Mouse (Mus musculus): Measurements from ENCODE around the gene Ptpn22.

Gene Ptpn22

GRCm38 (mm10) chr3:103857977-103858563 is 1.5 kb upstream of the Ptpn22 start:
- no peak for DNase-seq

DNA sequence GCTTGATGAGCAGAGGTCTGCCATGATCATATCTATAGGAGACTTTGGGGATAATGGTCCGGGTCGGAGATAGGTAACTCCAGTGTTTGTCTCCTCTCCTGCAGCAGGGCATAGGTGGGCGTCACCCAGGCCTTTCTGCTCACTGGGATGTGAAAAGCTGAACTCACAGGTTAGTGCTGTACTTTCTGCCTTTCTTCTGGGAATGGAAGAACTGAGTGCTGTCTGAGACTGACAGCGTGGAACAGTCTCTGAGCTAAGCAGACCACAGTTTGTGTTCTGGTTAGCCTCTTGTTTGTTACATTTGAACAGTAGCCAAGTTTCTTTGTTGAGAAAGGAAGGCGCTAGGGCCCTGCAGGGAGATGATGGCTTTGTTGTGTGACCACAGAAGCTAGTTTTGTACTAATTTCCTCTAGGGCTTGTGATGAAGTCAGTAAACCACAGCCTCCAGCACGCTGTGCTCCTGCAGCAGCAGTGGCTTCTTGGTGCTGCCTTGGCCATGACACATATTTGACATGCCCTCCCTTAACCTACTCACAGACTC is 326 bp downstream of the Ptpn22 start:
- no peak for DNase-seq

DNA sequence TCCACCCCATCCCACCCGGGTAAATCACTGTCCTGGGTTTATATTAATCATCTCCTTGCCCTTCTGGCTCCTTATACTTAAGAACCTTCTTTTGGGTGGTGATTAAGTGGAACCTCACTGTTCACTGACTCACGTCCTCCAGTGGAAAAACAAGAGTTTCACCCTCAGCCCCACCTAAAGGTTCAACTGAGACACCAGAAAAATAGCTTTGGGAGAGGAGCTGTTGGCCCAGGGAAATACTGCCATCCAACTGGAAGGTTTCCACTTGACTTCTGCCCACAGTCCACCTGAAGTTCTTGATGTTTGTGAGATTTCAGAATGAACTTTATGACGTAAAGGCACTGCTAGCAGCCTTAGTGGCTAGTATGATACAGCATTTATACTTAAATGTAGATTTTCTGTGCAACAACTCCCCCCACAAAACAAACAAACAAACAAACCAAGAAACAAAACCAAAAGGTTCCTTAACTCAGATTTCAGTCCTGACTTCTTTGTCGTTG is 3.2 kb downstream of the Ptpn22 start:
- no peak for DNase-seq

DNA sequence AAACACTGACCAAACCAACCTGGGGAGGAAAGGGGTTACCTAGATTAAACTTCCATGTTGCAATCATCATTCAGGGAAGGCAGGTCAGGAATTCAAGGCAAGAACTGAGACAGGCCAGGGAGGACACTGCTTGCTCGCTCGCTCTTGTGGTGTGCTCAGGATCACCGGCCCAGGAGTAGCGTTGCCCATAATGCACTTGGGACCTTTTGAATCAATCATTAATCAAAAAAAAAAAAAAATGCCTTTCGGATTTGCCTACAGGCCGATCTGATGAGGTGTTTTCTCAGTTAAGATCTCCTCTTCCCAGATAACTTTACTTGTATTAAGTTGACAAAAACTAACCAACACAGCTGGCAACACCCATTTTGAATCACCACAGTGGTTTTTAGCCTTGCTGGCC is 4.6 kb downstream of the Ptpn22 start:
- DNase-seq, result no peak

DNA sequence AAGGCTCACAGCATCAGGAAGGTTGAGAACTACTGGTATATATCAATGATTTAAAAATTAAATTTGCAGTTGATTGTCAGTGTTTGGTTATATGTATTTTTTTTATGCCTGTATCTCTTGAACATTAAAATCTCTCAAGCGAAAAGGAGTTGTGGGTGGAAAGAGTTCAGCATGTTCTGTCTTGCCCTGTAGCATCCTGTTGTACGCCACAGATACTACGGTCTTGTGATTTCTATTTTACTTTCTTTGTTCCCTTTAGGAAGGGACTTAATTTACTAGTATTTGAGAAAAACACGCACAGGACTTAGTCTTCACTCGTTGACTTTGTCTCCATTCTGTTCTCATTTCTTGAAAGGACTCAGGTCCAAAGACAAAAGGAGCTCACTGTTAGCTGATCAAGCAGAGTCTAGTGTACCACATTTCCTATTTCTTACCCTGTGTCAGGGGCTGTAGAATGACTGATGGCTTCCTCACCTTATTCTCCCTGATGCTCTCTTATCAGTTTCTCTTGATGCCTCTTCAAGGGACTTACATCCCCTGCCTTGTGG is 7.9 kb downstream of the Ptpn22 start:
- DNase-seq, result no peak

GRCm38 (mm10) chr3:103868008-103868407 is 8.4 kb downstream of the Ptpn22 start:
- DNase-seq, result no peak

GRCm38 (mm10) chr3:103872663-103873098 is 13.1 kb downstream of the Ptpn22 start:
- DNase-seq, result no peak

DNA sequence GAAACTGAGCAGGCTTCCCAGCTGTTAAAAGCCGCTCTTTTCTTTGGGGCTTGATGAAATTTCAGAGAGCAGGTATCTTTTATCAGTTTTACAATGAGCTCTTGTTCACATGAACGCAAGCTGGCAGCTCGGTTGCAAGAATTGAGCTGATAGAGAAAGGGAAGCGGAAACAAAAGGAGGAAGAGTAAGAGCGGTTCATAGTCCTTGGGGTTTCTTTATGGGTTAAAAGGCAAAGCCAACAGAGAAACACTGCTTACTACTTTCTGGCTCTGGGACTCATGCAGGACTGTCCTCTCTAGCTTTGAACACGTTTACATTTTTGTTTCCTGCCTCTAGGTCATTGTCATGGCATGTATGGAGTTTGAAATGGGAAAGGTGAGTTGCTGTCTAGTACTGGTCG is 14.7 kb downstream of the Ptpn22 start:
- DNase-seq, result no peak

- no peak for DNase-seq
Observed at GRCm38 (mm10) chr3:103885946-103886345, 26.4 kb downstream of the Ptpn22 start.

- peak; percentile 73 to 79 for DNase-seq
Observed at GRCm38 (mm10) chr3:103887581-103887980, 28.0 kb downstream of the Ptpn22 start.

DNA sequence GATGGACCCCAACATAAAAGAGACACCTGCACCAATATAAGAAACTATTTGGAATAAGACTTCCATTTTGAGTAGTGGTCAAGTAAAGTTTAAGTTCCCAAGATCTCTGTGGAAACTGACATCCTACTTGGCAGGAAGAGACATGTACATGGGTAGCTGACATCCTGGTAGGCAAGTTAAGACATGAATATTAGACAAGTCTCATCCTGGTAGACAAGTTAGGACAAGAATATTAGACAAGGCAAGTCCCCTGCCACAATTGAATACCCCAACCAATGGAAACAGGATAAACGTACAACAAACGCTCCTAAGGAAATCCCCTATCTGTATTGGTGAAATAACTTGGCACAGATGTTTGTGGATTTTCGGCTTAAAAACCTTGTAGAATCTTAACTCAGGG is 33.8 kb downstream of the Ptpn22 start:
- no peak for DNase-seq

DNA sequence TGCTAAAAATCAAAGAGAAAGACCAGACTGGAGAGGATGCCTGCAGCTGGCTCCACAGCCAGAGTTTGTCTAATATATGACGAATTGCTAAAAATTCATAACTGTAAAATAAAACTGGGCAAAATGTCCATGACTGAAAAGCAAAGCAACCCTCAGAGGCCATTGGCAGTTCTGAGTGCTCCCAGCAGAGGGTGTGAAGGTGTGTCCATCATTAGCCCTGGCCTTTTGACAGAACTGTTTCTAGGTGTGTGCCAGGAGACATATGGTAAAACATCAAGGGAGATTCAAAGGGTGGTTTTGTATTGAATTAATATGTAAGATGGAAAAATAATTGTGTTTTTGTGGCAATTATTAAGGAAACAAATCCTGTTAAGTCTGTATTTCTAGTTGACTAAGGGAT is 45.1 kb downstream of the Ptpn22 start:
- peak; percentile 78 to 86 for DNase-seq

- DNase-seq, result no peak
Observed at GRCm38 (mm10) chr3:103907335-103908030, 47.9 kb downstream of the Ptpn22 start.

GRCm38 (mm10) chr3:103908781-103909180 is 49.2 kb downstream of the Ptpn22 start:
- no peak for DNase-seq

DNA sequence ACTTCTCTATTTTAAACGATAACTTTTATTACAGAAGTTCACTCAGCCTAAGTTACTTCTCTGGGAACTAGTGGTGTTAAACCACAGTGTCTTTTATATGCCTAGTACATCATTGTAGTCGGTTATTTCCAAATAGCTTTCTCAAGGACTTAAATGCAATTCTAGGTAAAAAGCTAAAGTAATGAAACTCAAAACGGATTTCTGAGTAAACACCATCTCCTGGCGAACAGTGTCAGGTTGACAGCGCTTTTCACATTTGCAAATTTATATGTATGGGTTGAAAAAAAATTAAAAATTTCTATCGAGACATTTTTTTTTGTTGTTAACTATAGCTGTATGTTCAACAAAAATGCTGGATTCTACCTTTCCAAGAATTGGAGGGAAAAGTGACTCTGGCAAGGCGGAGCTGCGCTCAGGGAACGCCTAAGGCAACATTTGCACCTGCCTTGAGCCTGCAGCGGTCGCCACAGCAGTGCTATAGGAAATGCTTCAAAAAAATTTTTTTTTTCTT is 53.9 kb downstream of the Ptpn22 start:
- peak; percentile 51 to 52 for DNase-seq

DNA sequence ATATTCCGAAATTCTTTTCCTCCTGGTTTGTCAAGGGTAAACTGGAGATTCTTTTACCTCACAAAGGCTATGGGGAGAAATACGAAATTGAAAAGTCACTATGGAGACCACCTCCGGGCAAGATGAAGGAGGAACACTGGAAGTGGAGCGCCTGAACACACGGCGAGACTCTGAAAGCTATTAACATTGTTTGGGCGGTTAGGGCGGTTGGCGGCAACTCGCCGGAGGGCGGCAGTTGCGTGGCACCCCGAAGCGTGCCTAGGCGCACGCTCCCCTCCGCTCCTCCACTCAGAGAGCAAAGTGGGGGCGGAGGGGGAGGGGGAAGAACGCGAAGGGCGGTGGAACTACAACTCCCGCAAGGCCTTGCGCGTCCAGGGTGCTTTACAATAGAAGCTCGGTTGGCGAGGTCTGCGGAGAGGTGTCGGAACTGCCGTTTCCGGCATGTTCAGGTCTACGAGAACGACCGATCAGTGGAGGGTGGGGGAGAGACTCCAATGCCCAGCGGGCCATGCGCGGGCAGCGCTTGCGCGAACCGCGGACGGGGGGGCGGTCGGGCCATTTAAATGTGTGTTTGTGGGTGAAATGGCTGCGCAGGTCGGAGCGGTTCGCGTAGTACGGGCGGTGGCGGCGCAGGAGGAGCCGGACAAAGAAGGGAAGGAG is 54.5 kb downstream of the Ptpn22 start, which contains the start of gene Rsbn1:
Gene Rsbn1 (plus strand): TSS at position 111 of the 660 bp plus-strand sequence.
- peak; percentile 98 to 99 for DNase-seq

- no peak for DNase-seq
Observed at GRCm38 (mm10) chr3:103914732-103915508, 55.3 kb downstream of the Ptpn22 start.

- no peak for DNase-seq
Observed at GRCm38 (mm10) chr3:103915509-103915896, 55.9 kb downstream of the Ptpn22 start.

DNA sequence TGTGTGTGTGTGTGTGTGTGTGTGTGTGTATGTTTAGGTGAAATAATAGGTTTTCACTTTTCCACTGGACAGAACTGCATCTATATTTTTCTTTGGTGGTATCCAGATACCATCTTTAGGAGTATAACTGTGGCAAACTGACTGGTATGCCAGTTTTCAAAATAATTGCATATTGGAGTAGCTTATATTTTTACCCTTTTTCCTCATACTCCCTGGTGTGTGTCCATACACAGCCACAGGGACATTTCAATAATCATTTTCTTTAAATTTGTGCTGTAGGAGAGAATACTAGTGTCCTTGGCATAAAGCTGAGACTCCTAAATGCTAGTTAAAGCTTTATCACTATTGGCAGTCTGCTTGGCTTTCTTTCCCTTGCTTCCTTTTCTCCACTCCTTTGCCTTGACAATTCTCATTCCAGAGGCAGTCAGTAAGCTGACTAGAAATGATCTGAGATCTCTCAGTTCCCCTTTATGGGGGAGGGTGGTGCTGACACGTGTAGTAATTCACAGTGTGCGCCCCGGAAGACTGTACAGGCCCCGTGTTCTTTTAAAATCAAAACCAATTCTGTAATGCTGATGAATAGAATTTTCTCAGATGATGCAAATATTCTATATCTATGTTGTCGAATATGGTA is 56.7 kb downstream of the Ptpn22 start:
- peak in 1 of 2 experiments; percentile 16 for DNase-seq

DNA sequence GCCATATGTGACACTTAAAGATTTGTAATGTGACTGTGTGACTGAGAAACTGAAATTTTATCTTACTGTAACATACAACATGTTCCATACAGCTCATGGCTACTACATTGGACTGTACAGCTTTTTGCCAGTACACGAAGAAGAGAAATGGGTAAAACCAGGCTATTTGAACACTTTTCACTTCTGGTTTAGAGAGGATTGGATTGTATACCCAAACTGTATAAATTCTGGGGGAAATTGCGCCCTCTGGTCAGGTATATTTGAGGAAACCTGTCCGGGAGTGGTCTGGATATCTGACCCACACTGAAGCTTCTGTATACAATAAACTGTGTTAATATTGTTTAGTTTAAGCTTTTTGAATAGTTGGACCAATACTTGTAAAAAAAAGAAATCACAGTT is 57.2 kb downstream of the Ptpn22 start:
- DNase-seq, result no peak

- no peak for DNase-seq
Observed at GRCm38 (mm10) chr3:103920094-103920493, 60.5 kb downstream of the Ptpn22 start.

- no peak for DNase-seq
Observed at GRCm38 (mm10) chr3:103925302-103925701, 65.7 kb downstream of the Ptpn22 start.
